Mouse (Mus musculus): ENCODE measurements around the gene Ptprt.

Ptprt gene

DNA sequence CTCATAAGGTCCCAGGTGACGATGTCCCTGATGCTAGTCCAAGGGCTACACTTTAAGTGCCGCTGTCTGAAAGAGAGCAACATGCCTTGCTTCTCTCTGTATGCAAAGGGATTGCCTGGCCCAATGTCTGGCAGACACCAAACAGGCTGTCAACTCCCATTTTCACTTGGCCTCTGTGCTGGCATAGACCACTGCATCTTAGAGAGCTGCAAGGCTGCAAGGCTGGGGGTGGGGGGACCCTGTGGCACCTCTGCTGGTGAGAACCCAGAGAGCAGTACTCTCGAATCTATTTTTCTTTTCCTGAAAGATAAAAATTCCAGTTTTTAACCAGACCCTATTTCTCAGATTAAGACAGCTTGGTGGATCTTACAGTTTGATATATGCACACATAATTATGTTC, 69.6 kb downstream of the Ptprt start:
- DNase-seq (ENCODE audit: low spot score) = no peak

DNA sequence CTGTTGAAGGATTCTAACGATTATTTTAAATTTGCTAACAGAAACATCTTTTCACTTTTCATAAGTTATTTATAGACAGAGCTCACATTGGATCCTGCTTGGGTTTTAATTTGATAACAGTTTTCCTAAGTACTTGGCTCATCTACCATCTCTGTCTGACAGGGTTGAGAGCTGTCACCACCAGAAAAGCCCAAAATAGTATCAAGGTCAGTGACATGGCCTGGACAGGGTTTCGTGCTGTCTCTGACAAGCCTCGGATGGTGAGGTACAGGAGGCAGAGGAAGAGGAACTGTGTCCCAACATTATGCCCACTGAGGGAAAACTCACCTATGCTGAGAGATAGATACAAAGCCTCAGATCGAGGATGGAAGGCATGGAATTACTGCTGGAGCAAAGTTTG, 79.3 kb downstream of the Ptprt start:
- DNase-seq (ENCODE audit: low spot score) = no peak

- DNase-seq (ENCODE audit: low spot score) = no peak
These were observed 83.1 kb downstream of the Ptprt start for GRCm38 (mm10) chr2:162577819-162578218.

- no peak for DNase-seq (ENCODE audit: low spot score)
These were observed 88.1 kb downstream of the Ptprt start for GRCm38 (mm10) chr2:162572851-162573250.

- no peak for DNase-seq (ENCODE audit: low spot score)
These were observed 89.9 kb downstream of the Ptprt start for GRCm38 (mm10) chr2:162571037-162571436.

DNA sequence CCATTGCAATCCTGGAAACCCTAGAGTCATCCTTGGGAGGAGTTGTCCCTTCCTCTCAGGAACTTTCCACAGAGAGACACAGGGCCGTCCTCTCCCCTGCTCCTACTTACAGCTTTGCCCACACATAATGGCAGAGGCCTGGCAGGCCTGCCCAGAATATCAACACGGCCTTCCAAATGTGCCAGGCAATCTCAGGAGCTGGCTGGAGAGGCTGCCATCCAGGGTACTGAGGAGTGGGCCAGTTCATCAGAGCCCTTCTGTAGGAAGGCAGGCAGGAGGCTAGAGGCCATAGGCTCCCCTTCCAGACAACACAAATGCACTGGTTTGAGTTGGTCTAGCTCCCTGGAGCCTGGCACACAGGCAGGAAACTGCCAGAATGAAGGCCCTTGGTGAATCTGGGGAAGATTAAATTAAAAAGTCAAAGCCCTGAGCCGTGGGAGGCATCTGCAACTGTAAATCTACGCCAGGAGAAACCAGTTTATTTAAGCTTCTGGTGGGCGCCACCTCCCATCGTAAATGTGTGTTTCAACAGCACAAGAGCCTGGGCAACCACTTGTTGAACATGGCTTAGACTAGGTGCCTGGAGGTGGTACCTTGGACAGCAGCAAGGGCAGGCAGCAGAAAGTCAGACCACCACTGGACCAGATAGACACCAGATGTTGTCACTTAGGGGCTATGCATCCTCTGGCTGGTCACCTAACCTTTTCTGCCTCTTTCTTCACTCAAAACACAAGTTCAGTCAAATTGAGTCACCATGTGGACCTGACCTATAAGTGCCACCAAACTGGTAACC, 92.4 kb downstream of the Ptprt start:
- peak; percentile 61 for DNase-seq (ENCODE audit: low spot score)

DNA sequence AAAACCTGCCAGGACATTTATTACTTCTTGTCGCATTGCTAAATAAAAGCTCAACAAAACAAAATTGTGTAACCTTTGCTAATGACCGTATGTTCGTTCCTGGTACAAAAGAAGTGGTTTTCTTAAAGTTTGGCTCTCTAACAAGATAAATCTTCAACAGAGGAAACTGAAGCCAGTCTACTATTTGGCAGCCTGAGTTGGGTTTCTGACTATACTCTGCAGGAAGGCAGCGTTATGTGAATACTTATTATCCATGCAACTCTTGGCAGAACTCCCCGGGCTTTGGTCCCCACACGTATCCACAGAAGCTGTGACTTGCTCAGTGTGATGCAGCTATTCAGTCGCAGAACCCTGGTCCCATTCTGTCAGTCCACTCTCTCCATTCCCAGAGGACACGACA, 112.6 kb downstream of the Ptprt start:
- DNase-seq (ENCODE audit: low spot score) = no peak

- DNase-seq (ENCODE audit: low spot score) = no peak
These were observed 129.3 kb downstream of the Ptprt start for GRCm38 (mm10) chr2:162531638-162532037.

DNA sequence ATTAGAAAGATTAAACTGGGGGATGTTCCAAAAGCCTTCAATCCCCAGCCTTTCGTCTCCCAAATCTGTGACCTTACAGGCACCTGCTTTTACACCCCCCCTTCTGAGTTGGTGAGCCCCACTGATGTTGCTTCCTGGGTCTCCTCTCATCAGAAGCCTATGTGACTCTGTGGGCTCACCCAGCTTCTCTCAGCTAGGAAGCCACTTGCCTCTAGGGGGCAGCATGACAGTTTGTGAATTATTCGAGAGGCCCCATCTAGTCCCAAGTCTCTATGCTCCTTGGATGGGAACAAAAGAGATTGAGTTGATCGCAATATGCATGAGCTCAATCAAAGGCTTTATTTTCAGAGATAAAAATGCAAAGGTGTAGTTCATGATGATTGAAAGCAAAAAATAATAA, 132.0 kb downstream of the Ptprt start:
- DNase-seq (ENCODE audit: low spot score) = peak; percentile 27

GRCm38 (mm10) chr2:162515993-162516392, 145.0 kb downstream of the Ptprt start:
- DNase-seq (ENCODE audit: low spot score) = no peak

GRCm38 (mm10) chr2:162513072-162513471, 147.9 kb downstream of the Ptprt start:
- no peak for DNase-seq (ENCODE audit: low spot score)

DNA sequence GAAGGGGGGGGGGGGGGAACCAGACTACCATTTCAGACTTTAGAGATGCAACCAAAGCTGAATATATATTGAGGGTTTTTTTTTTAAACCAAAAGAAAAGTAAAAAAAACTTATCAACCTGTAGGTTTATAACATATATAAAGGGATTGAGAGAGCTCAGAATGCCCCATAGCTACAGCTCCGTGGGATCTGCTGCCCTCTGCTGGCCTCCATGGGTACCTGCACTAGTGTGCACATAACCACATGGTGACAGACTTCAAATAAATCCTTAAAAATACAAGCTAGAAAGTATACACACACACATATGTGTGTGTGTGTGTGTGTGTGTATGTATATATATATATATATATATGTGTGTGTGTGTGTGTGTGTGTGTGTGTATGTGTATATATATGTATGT, 148.9 kb downstream of the Ptprt start:
- no peak for DNase-seq (ENCODE audit: low spot score)

DNA sequence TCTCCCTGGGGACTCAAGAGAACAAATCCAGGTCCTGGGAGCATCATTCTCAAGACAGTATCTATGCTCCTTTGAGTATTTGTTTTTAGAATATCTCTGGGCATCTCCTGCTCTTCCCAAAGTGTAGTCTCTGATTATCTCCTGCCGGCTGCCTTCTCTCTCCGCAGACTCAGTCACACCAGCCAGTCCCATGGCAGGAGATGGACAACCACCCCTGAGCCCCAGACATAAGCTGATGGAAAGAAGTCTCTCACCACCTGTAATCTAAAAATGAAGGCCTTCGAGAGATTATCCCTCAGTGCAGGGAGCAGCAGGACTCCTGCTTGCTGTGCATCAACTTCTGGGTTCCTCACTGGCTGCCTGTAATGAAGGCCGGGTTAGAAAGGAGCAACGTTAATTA, 151.9 kb downstream of the Ptprt start:
- DNase-seq (ENCODE audit: low spot score) = no peak

DNA sequence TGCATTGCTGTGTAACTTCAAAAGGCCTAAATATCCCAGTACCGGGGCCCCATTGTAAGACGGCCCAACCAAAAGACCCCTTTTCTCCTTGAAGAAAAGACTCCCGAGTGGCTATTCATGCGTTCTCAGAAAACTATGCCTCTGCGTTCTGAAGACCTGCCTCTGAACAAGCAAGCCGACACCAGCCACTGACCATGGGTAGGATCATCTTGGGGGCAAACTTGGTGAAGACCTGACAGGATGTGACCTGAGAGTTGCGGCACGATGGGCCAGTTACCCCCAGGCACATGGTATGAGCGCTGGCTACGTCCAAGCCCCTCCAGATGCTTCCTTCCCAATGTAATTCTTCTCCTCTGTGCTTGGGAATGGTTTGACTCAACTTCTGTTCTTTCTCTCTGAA, 153.3 kb downstream of the Ptprt start:
- DNase-seq (ENCODE audit: low spot score) = no peak

DNA sequence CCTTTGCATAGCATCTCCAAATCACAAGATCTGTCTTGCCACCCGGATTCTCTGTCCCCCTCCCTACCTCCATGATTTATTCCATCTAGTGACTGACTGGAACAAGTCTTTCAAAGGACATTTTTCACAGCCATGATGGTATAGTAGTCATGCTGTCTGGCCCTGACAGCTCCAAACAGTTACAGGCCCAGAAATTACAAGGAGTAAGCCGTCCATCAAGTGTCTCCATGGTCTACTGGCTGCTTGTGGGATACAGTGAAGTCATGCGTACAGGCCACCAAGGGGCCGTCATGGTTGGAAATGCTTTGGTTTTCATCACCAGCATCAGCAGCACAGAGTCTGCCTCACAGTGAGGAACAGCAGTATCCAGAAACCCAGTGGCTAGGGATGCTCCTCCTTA, 156.1 kb downstream of the Ptprt start:
- DNase-seq (ENCODE audit: low spot score) = peak; percentile 14

GRCm38 (mm10) chr2:162499501-162499915, 161.4 kb downstream of the Ptprt start:
- no peak for DNase-seq (ENCODE audit: low spot score)

DNA sequence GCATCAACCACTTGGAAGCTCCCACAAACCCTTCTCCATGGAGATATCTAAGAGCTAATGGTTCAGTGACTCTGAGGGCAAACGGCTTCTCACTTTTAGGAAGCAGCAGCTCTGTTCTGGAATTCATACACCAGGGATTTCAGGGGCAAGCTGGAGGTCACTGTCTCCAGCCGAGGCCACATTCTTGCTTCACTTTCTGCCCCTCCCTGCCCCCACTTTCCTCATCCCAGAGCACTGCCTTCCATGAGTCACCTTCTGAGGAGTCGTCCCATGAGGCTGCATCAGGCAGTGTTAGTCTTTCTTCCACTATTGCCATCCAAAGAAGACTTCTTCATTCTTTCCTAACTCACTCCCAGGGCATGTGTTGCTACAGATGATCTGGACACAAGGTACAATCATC, 162.8 kb downstream of the Ptprt start:
- no peak for DNase-seq (ENCODE audit: low spot score)

- no peak for DNase-seq (ENCODE audit: low spot score)
These were observed 176.9 kb downstream of the Ptprt start for GRCm38 (mm10) chr2:162484036-162484435.

- no peak for DNase-seq (ENCODE audit: low spot score)
These were observed 217.8 kb downstream of the Ptprt start for GRCm38 (mm10) chr2:162443106-162443505.

- no peak for DNase-seq (ENCODE audit: low spot score)
These were observed 224.3 kb downstream of the Ptprt start for GRCm38 (mm10) chr2:162436646-162437045.

DNA sequence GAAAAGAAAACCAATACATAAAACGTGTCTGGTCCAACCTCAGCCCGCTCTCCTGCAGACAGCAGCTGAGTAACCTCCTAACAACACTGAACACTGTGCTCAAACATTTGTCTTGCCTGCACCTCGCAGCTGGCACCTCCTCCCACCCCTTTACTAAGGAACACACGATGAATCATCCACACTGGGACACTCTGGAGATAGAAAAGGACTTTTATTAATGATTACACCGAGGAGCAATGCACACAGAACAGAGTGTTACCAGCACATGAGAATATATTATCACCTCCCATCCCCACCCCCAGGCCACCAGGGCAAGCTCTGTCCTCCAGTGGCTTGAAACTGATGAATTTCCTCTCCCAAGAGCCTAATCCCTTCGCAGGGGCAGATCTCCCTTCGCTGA, 230.8 kb downstream of the Ptprt start:
- no peak for DNase-seq (ENCODE audit: low spot score)

- no peak for DNase-seq (ENCODE audit: low spot score)
These were observed 234.8 kb downstream of the Ptprt start for GRCm38 (mm10) chr2:162426114-162426513.

DNA sequence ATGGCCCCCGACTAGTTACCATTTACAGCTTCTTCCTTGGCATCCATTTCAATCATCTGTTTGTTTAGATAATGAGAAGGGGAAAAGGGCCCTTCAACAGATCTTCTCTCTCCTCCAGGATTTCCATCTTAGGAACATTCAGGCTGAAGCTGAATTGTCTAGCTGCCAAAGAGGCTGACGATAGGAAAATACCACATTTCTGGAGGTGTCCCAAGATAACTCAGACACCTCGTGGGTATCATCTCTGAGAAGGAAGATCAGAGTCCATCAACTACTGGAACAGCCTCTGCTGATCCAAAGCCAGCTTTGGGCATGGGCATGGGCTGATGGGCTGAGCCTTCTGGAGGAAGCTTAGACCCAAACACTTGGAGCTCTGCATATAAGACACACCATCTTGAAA, 242.8 kb downstream of the Ptprt start:
- DNase-seq (ENCODE audit: low spot score) = no peak

DNA sequence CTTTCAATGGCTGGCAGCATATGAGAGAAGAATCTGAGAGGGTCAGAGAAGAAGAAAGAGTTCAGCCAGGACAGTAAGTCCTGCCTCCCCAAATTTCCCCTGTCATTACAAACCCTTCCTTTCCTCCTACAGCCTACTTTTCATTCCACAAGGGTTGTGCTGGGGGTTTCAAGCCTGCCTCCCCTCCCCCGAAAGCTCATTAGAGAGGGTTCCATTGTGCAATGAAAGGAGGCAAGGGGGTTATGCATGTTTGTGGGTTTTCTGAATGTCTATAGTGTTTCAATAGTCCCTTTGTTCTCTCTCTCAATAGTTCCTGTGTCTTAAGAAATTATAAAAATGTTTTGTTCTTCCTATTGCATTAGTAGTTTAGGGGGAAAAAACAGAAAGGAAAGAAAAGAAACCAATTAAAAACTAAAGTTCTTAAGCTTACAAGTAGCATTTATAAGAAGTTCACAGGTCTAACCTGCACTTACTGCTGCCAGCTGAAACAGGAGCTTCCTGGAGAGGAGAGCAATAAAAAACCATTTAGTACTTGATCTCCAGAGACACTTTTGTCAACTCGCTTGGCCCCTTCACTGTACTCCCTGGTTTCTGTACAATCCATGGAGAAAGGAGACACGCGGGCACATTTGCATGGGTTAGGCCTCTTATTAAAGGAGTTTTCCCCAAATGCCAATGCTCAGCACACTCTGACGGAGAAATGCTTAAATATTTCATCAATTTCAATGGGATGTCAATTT, 247.7 kb downstream of the Ptprt start:
- DNase-seq (ENCODE audit: low spot score) = peak; percentile 42

Data from embryo, embryonic 10.5 days (tissue).